Mouse (Mus musculus) ES-E14 (cell line): Measurements from ENCODE around the gene Cdipt.

Experiments
- CHD2 ChIP-seq: IDR thresholded peaks from 2 replicates; pipeline ENCODE4 v1.6.1; 2014; ENCODE audit warnings: mild to moderate bottlenecking, low read depth, low read length, inconsistent platforms
- HCFC1 ChIP-seq: IDR thresholded peaks from 2 replicates; pipeline ENCODE4 v1.6.1; 2012; ENCODE audit warnings: low read length, inconsistent platforms, borderline replicate concordance; ENCODE audit not compliant: insufficient read depth
- MAFK ChIP-seq: IDR thresholded peaks from 2 replicates; pipeline ENCODE4 v1.6.1; 2014; ENCODE audit warnings: mild to moderate bottlenecking, low read depth, low read length, inconsistent platforms; ENCODE audit not compliant: insufficient read depth

DNA sequence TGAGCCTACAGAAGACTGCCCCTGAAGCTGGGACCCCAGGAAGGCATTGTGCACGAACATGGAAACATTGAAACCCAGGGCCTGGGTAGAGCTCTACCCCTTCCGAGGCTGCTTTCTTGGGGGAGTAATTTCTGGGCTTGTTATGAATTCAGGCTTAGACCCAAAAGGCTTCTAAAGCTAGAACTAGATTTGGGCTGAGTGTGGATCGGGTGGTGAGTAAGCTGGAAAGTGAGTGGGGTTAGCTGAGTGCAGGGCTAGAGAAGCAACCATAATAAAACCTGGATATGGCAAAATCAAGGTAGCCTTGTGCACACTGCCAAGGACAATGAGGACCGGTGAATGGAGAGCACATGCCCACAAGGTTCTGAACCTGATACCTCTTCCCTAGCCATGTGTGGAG is 13.7 kb upstream of the Cdipt start:
- no peak for TF ChIP-seq MAFK
- no peak for TF ChIP-seq CHD2
- TF ChIP-seq HCFC1 = no peak
